Mouse (Mus musculus): ENCODE measurements around the gene Mrpl4. TPM values are rescaled to one million over a fixed set of nuclear protein-coding genes. Genes with fewer than 3 reads are reported as not detected.

The Mrpl4 gene
- polyA plus RNA-seq, 1 experiment from 2014 or later, result 106 TPM

- WGBS, result under 1% methylated on average over 45 of the region's 45 CpGs
- Histone ChIP-seq H3K36me3 (no peaks in the 10 kb centered on the region), H3K4me2 (replicated peaks) (peak overlapping the region; percentile 89), H3K9me3 (replicated peaks) (no peaks in the 10 kb centered on the region), H3K9ac (peak overlapping the region; percentile 78), H3K4me3 (peak overlapping the region; percentile 78), H3K27ac (peak overlapping the region; percentile 80), H3K27me3 (peaks cover 6% of the 10 kb centered on the region; the same call in 1 of the 2 replicates), H3K4me1 (peaks cover 36% of the 10 kb centered on the region)
- peak; percentile 33 for ATAC-seq (ENCODE audit: low FRiP score)
Observed at GRCm38 (mm10) chr9:20975431-20976215, 26.9 kb upstream of the Mrpl4 start.

- peaks cover 6% of the 10 kb centered on the region; the same call in 1 of the 2 replicates for H3K27me3 ChIP-seq
- peak within 1 kb of the TSS; percentile 80 for H3K27ac ChIP-seq
- no peaks in the 10 kb centered on the region for H3K9me3 ChIP-seq (replicated peaks)
- peak within 1 kb of the TSS; percentile 78 for H3K4me3 ChIP-seq
- WGBS, result under 1% methylated on average over 36 of the region's 47 CpGs
- H3K4me2 ChIP-seq (replicated peaks), result peak within 1 kb of the TSS; percentile 89
- H3K9ac ChIP-seq, result peak within 1 kb of the TSS; percentile 78
- peak; percentile 72 for ATAC-seq (ENCODE audit: low FRiP score)
- H3K36me3 ChIP-seq, result no peaks in the 10 kb centered on the region
- peaks cover 36% of the 10 kb centered on the region for H3K4me1 ChIP-seq
Observed at GRCm38 (mm10) chr9:20976216-20976960, 26.1 kb upstream of the Mrpl4 start, which contains the start of gene S1pr2. Gene S1pr2 (minus strand): TSS chr9:20976781.

- Histone ChIP-seq H3K27me3 (peaks cover 6% of the 10 kb centered on the region; the same call in 1 of the 2 replicates), H3K4me2 (replicated peaks) (peak overlapping the region; percentile 89), H3K4me1 (peaks cover 31% of the 10 kb centered on the region), H3K36me3 (no peaks in the 10 kb centered on the region), H3K9ac (peak overlapping the region; percentile 78; the same call in 1 of the 2 replicates), H3K4me3 (peak overlapping the region; percentile 78), H3K9me3 (replicated peaks) (no peaks in the 10 kb centered on the region), H3K27ac (no peak overlapping the region; the same call in 1 of the 2 replicates)
- ATAC-seq (ENCODE audit: low FRiP score), result peak; percentile 18
- 6% methylated on average over 4 of the region's 4 CpGs for WGBS
Observed at GRCm38 (mm10) chr9:20976961-20977689, 25.4 kb upstream of the Mrpl4 start.

- no peak for ATAC-seq (ENCODE audit: low FRiP score)
- Histone ChIP-seq H3K36me3 (no peaks in the 10 kb centered on the region), H3K27ac (no peak overlapping the region), H3K9ac (no peak overlapping the region), H3K4me2 (replicated peaks) (no peak overlapping the region), H3K9me3 (replicated peaks) (no peaks in the 10 kb centered on the region), H3K4me3 (no peak overlapping the region), H3K27me3 (peaks cover 6% of the 10 kb centered on the region; the same call in 1 of the 2 replicates), H3K4me1 (peaks cover 19% of the 10 kb centered on the region)
- 62% methylated on average over 10 of the region's 10 CpGs for WGBS
Observed at GRCm38 (mm10) chr9:20978409-20979095, 24.0 kb upstream of the Mrpl4 start.

- H3K27me3 ChIP-seq, result peaks cover 6% of the 10 kb centered on the region; the same call in 1 of the 2 replicates
- 62% methylated on average over 5 of the region's 5 CpGs for WGBS
- peaks cover 16% of the 10 kb centered on the region for H3K4me1 ChIP-seq
- no peak for ATAC-seq (ENCODE audit: low FRiP score)
- no peak overlapping the region for H3K4me2 ChIP-seq (replicated peaks)
- no peak overlapping the region for H3K4me3 ChIP-seq
- H3K36me3 ChIP-seq, result no peaks in the 10 kb centered on the region
- H3K27ac ChIP-seq, result no peak overlapping the region
- H3K9ac ChIP-seq, result no peak overlapping the region
- H3K9me3 ChIP-seq (replicated peaks), result no peaks in the 10 kb centered on the region
Observed at GRCm38 (mm10) chr9:20979181-20979580, 23.4 kb upstream of the Mrpl4 start.

- ATAC-seq (ENCODE audit: low FRiP score), result no peak
- H3K27ac ChIP-seq, result no peak overlapping the region
- WGBS, result 86% methylated on average over 7 of the region's 7 CpGs
- no peak overlapping the region for H3K4me3 ChIP-seq
- no peaks in the 10 kb centered on the region for H3K36me3 ChIP-seq
- H3K27me3 ChIP-seq, result peaks cover 1% of the 10 kb centered on the region; the same call in 1 of the 2 replicates
- H3K9ac ChIP-seq, result no peak overlapping the region
- H3K4me1 ChIP-seq, result peaks cover 14% of the 10 kb centered on the region
- H3K4me2 ChIP-seq (replicated peaks), result no peak overlapping the region
- no peaks in the 10 kb centered on the region for H3K9me3 ChIP-seq (replicated peaks)
Observed at GRCm38 (mm10) chr9:20979769-20980168, 22.8 kb upstream of the Mrpl4 start.

GRCm38 (mm10) chr9:20982171-20982570, 20.4 kb upstream of the Mrpl4 start:
- H3K9me3 ChIP-seq (replicated peaks), result no peaks in the 10 kb centered on the region
- no peak overlapping the region for H3K27ac ChIP-seq
- ATAC-seq (ENCODE audit: low FRiP score), result no peak
- H3K4me3 ChIP-seq, result no peak overlapping the region
- WGBS, result 71% methylated on average over 3 of the region's 3 CpGs
- H3K4me2 ChIP-seq (replicated peaks), result no peak overlapping the region
- H3K36me3 ChIP-seq, result no peaks in the 10 kb centered on the region
- H3K4me1 ChIP-seq, result 0 out of 2 replicates have a peak, but pooled peaks cover 3% of the 10 kb centered on the region
- no peaks in the 10 kb centered on the region for H3K27me3 ChIP-seq
- no peak overlapping the region for H3K9ac ChIP-seq

GRCm38 (mm10) chr9:20983169-20983568, 19.4 kb upstream of the Mrpl4 start:
- H3K27me3 ChIP-seq, result no peaks in the 10 kb centered on the region
- no peaks in the 10 kb centered on the region for H3K36me3 ChIP-seq
- 59% methylated on average over 5 of the region's 5 CpGs for WGBS
- no peak for ATAC-seq (ENCODE audit: low FRiP score)
- no peak overlapping the region for H3K27ac ChIP-seq
- H3K9me3 ChIP-seq (replicated peaks), result no peaks in the 10 kb centered on the region
- H3K4me2 ChIP-seq (replicated peaks), result no peak overlapping the region
- no peak overlapping the region for H3K9ac ChIP-seq
- H3K4me1 ChIP-seq, result 0 out of 2 replicates have a peak, but pooled peaks cover 3% of the 10 kb centered on the region
- no peak overlapping the region for H3K4me3 ChIP-seq

GRCm38 (mm10) chr9:20986952-20987686, 15.4 kb upstream of the Mrpl4 start:
- WGBS, result 60% methylated on average over 15 of the region's 15 CpGs
- no peaks in the 10 kb centered on the region for H3K27me3 ChIP-seq
- no peak overlapping the region for H3K27ac ChIP-seq
- H3K4me3 ChIP-seq, result no peak overlapping the region
- H3K36me3 ChIP-seq, result no peaks in the 10 kb centered on the region
- H3K4me1 ChIP-seq, result peaks cover 8% of the 10 kb centered on the region
- H3K9ac ChIP-seq, result no peak overlapping the region
- H3K9me3 ChIP-seq (replicated peaks), result no peaks in the 10 kb centered on the region
- no peak overlapping the region for H3K4me2 ChIP-seq (replicated peaks)
- no peak for ATAC-seq (ENCODE audit: low FRiP score)

GRCm38 (mm10) chr9:20987953-20988352, 14.6 kb upstream of the Mrpl4 start:
- Histone ChIP-seq H3K9me3 (replicated peaks) (no peaks in the 10 kb centered on the region), H3K4me3 (no peak overlapping the region), H3K4me2 (replicated peaks) (no peak overlapping the region), H3K27me3 (no peaks in the 10 kb centered on the region), H3K36me3 (no peaks in the 10 kb centered on the region), H3K4me1 (peaks cover 8% of the 10 kb centered on the region), H3K9ac (no peak overlapping the region), H3K27ac (no peak overlapping the region)
- 35% methylated on average over 7 of the region's 7 CpGs for WGBS
- no peak for ATAC-seq (ENCODE audit: low FRiP score)

- Histone ChIP-seq H3K27ac (no peak overlapping the region), H3K4me2 (replicated peaks) (peak overlapping the region; percentile 19; the same call in 1 of the 2 replicates)
Observed at GRCm38 (mm10) chr9:20990861-20991260, 11.7 kb upstream of the Mrpl4 start.

More at GRCm38 (mm10) chr9:20990861-20991260, 11.7 kb upstream of the Mrpl4 start:
- Histone ChIP-seq H3K4me1 (peaks cover 5% of the 10 kb centered on the region), H3K36me3 (no peaks in the 10 kb centered on the region), H3K4me3 (no peak overlapping the region), H3K27me3 (no peaks in the 10 kb centered on the region), H3K9ac (no peak overlapping the region), H3K9me3 (replicated peaks) (no peaks in the 10 kb centered on the region)
- no peak for ATAC-seq (ENCODE audit: low FRiP score)
- WGBS, result 4% methylated on average over 10 of the region's 10 CpGs
